Mouse (Mus musculus): ENCODE data around the gene Ace3. TPM values are rescaled to one million over a fixed set of nuclear protein-coding genes. Genes with fewer than 3 reads are reported as not detected.

Ace3 gene
- not detected for total RNA-seq (2021)
- long read RNA-seq, experiment 1, result 0 reads
- long read RNA-seq, experiment 2, result 0 reads

GRCm38 (mm10) chr11:105994375-105994774 is at the start of gene Ace3:
TSS of gene Ace3 (plus strand) at chr11:105994675.
- no peak for DNase-seq (ENCODE audit: low spot score in 2 of 2)

DNA sequence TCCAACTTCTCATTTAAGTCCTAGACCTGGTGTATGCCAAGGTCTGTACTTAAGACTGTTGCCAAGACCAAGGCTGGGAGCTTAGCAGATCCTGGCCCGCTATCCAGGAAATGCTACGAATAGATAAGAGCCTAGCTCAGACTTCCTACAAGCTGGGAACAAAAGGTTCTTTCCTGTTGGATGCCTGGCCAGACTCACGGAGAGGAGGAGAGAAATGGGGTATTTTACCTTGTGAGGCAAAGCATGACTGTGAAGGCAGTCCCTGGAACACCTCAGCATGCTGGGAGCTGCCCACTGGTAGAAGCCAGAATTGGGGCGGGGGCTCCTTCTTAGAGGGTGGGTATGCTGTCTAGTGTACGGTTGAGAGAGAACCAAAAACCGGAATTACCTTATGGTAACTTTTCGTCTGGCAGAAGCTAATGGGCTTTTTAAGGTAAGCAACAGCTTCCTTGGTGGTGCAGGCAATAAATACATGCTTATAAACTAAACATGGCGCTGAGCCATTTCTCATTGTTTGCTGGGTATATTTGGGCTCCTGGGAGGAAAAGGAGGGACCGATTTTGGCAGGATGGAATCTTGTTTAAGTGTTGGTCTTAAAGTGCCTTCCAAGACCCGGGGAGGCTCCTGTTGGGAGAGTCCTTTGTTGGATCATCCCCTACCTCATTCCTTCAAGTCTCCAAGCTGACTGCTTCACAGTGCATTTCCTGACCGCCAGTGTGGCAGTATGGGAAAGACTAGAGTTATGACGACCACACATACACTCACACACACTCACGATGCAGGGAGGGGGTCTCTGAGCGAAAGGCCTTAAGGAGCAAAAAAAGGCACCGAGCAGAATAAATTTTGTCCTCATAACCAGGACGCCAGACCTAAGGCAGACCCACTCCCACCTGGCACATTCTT is 49.5 kb upstream of the Ace3 start:
- no peak for DNase-seq (ENCODE audit: low spot score in 2 of 2)

DNA sequence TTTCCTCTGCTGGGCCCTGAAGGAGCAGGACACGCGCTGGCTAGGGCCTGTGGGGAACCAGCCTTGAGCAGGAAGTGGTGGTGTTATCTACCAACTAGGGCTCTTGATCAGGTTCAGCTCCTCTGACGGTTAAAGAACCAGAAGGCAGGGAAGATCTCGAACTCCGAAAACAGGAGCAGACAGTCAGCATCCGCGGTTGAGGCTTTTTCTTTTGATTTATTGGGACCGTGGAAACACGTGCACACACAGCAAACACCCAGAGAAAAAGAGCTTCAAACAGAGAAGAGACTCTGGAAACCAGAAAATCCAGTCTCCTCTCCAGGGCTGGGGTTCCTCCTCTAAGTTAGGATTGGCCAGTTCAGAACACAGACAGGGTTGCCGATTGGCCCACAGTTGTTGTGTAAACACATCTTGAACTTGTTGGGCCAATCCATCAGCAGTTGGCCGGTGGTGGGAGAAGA is 47.8 kb upstream of the Ace3 start:
- DNase-seq (ENCODE audit: low spot score in 2 of 2), result no peak

DNA sequence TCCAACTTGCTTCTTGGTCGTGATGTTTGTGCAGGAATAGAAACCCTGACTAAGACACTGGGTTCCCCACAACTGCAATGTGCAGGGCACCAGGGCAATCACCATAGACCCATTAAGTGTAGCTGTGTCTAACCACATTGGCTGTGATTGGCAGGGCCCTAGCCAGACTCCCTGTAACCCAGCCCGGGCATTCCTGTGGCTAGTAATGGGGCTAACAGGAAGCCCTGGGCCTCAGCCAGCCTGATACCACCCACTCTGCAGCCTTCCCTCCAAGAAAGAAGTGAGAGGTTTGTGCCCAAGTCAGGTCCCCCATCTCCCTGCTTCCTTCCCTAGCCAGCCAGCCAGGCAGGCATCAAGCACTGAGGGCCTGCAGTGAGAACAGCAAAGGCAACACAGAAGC is 46.2 kb upstream of the Ace3 start:
- DNase-seq (ENCODE audit: low spot score in 2 of 2), result no peak

GRCm38 (mm10) chr11:105950519-105950918 is 44.0 kb upstream of the Ace3 start:
- DNase-seq (ENCODE audit: low spot score in 2 of 2), result no peak

DNA sequence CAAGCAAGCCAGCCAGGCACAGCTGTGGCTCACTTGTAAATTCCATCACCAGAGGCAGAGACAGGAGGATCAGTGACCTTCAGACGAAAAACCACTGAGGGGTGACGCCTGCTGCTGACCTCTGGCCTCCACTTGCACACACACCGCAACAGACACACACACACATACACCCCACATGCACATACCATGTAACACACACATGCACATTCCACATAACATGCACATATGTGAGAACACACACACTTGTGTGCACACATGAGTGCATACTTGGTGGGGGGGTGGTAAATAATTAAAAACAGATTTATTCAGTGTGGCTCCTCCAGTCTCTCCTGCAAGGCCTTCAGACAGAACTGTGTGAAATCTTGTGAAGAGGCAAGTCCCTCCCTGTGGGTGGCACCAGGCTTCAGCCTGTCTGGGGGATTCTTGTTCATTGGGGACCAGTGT is 42.9 kb upstream of the Ace3 start:
- DNase-seq (ENCODE audit: low spot score in 2 of 2), result no peak

- no peak for DNase-seq (ENCODE audit: low spot score in 2 of 2)
Observed at GRCm38 (mm10) chr11:105952111-105952510, 42.4 kb upstream of the Ace3 start.

DNA sequence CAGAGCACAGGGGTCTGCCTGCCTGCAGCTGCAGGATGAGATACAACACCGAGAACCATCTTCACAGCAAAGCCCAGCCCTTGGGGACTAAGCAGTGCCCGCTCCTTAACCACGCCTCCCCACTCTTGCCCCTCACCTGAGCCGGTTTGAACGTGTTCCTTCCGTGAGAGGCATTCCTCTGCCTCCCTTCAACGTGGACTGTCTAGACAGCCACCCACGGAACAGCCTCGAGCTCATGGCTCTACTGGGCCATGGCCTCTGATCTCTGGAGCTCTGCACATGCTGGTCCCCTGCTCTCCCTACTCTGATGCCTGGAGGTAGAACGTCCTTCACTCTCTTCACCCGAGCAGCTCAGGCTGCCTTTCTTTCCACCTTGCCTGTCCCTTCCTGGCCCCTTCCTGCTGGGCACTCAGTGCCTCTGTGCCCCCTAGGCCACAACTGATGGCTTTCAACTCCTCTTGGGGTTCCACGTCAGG is 41.5 kb upstream of the Ace3 start, which contains the start of gene Cyb561:
TSS of gene Cyb561 (minus strand) at position 426 of the 476 bp plus-strand sequence.
- no peak for DNase-seq (ENCODE audit: low spot score in 2 of 2)

DNA sequence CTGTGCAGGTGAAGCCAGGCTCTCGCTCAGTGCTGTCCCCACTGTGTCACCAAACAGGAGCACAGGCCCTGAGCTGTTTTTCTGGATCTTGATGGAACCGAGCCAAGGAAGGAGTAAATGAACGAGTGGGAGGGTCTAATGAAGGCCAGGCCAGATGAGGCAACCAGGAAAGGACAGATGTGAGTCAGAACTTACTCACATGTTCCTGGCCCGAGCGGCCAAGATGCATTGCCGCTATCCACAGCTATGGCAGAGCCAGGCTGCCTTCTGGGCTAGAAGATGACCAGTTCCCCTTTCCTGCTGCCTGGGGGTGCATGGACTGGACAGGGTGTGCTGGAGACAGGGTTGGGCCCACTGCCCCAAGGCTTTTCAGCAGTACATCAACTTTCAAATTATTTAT is 41.1 kb upstream of the Ace3 start:
- DNase-seq (ENCODE audit: low spot score in 2 of 2), result no peak

GRCm38 (mm10) chr11:105955815-105956430 is 38.6 kb upstream of the Ace3 start:
- no peak for DNase-seq (ENCODE audit: low spot score in 2 of 2)

DNA sequence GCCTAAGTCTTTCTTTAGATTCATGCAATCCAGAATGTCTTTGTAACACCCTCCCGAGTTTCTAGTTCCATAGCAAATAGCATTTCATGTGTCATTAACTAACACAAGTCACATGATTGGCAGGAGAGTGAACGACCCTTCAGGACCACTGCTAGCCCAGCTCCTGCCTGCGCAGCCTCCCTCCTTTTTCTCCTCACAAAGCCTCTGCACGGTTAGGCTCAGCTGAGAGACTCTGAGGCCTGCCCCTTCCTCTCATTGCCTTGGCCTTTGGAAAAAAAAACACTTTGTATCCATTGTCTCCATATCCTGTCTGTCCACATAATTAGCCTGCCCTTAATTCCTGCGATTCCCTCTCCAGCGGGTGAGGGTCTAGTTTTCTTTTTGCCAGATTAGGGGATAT is 37.0 kb upstream of the Ace3 start:
- DNase-seq (ENCODE audit: low spot score in 2 of 2), result no peak

DNA sequence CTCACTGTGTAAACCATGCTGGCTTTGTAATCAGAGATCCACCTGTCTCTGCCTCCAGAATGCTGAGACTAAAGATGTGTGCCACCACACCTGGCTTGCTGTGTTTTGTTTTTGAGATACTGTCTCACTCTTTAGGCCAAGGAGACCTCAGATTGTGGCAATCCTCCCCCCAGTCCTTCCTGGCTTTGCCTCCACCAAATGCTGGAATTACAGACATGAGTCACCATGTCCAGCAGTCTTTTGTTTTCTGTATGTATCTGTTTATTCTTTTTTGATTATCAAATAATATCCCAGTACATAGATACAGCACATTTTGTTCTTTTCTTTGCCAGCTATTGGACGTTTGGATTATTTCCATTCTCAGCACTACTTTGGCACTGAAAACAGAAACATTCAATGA is 35.9 kb upstream of the Ace3 start:
- DNase-seq (ENCODE audit: low spot score in 2 of 2), result no peak

DNA sequence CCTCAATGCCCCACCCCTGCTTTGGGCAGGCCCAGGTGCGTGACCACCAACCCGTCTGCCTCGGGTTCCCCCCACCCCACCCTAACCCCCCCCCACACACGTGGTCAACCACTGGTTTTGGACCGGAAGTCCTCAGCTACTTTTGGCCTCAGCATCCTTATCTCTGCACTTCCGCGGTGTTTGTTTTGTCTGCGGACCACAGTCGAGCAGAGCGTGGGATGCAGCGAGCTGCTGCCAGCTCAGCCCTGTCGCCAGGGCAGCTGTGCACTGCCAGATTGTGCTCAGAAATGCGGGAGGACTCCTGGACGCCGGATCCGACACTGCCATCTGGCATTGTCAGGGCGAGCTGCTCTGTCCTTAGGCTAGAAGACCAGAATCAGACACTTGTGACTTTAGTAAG is 35.1 kb upstream of the Ace3 start:
- no peak for DNase-seq (ENCODE audit: low spot score in 2 of 2)

DNA sequence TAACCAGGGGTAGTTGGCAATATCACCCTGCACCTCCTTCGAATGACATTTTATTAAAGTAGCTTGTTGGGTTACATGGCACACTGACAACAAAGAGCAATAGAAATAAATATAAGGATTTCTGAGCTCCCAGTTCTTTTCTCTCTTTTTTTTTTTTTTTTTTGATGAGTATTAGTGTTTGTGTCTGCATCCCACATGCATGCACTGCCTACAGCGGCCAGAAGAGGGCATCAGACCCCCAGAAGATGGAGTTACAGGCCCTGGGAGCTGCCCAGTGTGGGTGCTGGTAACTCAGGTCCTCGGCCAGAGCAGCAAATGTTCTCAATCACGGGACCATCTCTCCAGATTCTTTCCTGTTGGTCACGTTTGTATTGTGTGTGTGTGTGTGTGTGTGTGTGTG is 29.8 kb upstream of the Ace3 start:
- no peak for DNase-seq (ENCODE audit: low spot score in 2 of 2)

GRCm38 (mm10) chr11:105966288-105966687 is 28.2 kb upstream of the Ace3 start:
- DNase-seq (ENCODE audit: low spot score in 2 of 2), result no peak

GRCm38 (mm10) chr11:105967741-105968574 is 26.5 kb upstream of the Ace3 start, which contains the start of gene Ace:
TSS of gene Ace (plus strand) at chr11:105967945.
- peak in 1 of 2 experiments; percentile 47 for DNase-seq (ENCODE audit: low spot score in 2 of 2)

DNA sequence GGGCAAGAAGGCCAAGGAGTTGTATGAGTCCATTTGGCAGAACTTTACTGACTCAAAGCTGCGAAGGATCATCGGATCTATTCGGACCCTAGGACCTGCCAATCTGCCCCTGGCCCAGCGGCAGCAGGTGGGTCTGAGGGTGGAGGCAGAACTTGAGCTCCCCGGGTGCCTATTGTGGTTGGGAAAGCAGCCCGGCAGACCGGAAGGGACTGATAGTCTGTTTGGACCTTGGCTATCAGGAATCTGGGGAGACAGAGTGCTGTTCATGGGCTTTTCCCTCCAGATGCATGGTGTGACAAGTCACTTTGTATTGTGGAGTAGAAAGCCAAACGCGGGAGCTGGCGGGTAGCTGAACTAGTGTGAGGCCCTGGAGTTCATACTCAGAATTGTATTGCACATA is 25.5 kb upstream of the Ace3 start:
- no peak for DNase-seq (ENCODE audit: low spot score in 2 of 2)

DNA sequence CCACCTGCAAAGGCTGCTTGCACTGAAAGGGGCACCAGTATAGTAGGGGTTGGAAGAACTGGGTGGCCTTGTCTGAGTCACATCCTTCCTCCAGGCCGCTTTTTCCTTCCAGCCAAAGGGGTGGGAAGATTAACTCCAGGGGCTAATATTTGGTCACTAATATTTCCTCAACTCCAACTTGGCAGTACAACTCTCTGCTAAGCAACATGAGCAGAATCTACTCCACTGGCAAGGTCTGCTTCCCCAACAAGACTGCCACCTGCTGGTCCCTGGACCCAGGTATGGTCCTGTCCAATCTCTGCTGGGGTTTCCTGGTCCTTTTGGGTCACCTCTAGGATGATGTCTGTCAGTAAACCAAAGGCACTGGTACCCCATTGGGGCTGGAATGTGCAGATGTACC is 25.0 kb upstream of the Ace3 start:
- peak in 1 of 2 experiments; percentile 52 for DNase-seq (ENCODE audit: low spot score in 2 of 2)

DNA sequence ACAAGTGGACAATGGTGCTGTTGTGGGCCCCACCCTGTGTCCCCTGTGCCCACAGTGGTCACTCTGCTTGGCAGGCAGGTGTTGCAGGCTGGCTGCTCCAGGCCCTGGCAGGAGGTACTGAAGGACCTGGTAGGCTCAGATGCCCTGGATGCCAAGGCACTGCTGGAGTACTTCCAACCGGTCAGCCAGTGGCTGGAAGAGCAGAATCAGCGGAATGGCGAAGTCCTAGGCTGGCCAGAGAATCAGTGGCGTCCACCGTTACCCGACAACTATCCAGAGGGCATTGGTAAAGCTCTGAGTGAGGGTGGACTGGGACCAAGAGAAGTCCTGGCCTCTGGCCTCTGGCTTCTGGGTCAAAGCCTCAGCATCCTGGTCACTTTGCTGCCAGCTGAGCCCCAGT is 19.9 kb upstream of the Ace3 start:
- no peak for DNase-seq (ENCODE audit: low spot score in 2 of 2)

DNA sequence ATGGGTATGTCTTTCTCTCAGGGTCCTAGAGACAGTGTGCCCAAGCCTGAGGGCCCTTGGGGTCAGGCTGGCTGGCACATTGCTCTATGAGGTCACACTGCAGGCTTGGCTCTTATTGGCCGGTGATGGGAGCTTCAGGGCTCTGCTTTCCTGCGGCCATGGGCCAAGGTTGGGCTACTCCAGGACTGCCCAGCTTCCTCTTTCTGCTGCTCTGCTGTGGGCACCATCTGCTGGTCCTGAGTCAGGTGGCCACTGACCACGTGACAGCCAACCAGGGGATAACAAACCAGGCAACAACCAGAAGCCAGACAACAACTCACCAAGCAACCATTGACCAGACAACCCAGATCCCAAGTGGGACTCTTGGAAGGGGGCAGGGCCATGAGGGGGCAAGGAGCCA is 19.4 kb upstream of the Ace3 start:
- DNase-seq (ENCODE audit: low spot score in 2 of 2), result no peak

GRCm38 (mm10) chr11:105975636-105976035 is 18.8 kb upstream of the Ace3 start:
- DNase-seq (ENCODE audit: low spot score in 2 of 2), result no peak
